Mouse (Mus musculus) inflammation-experienced regulatory T-cells, adult 6 months (primary cell): ENCODE data around the gene Gm17606. TPM values are rescaled to one million over a fixed set of nuclear protein-coding genes. Genes with fewer than 3 reads are reported as not detected.
"Not testable (repeated sequence)": the region's sequence is repeated elsewhere in the genome, so short reads cannot be mapped to it uniquely, and the experiment has no call there.

Source experiments
- ATAC-seq: one replicate; pipeline ENCODE4 v1.8.0; 2017
- polyA plus RNA-seq, 3 experiments: library from polyadenylated mRNA; unstranded; fragments of 100-300 nt; shearing (Covaris generic); gene quantifications; one replicate each; pipeline ENCODE4 v1.2.1; 2017

The Gm17606 gene
- not detected for polyA plus RNA-seq

DNA sequence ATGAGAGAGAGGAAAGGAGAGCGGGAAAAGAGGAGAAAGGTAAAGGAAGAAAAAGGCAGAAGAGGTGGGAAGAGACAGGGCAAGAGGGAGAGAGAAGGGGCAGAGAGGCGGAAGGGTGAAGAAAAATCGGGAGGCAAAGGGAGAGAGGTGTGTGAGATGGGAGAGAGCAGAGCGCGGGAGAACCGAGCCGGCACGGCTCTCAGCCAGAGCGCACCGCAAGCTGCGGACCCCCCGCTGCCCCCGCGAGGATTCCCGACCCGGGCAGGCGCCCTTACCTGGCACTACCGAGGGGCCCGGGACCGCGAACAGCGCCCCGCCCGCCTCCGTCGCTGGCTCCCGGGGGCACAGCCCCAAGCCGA, at the start of gene Gm17606:
Gene Gm17606 (plus strand): TSS at position 7 of the 359 bp plus-strand sequence.
- no peak for ATAC-seq

- ATAC-seq = no peak
These were observed 49.7 kb upstream of the Gm17606 start for GRCm38 (mm10) chr14:54591056-54591455.

DNA sequence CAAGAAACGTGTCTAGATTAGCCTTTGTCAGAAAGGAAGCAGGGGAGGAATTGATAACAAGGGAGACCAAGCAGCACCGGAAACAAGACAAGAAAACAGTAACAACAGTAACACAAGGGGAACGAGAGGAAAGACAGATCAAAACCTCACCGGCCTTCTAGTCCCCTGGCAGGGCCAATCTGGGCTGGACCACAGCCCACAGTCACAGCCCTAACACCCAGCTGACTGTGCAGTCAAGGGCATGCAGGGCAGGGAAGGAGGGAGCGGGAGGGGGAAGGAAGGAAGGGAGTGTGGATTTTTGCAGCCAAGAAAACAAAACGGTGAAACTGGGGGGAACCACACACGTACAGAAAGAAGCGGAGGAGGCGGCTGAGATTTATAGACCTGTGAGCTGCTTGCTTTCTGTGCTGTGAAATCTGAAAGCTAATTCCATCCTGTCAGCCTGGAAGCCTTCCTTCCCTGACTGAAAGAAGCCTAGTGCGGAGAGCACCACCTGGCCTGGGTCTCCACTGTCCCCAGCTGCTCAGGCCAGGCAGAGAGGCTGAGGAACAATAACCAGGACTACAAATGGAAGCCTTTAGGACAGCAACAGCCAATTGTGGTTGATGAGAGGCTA, 48.3 kb upstream of the Gm17606 start:
- ATAC-seq = no peak

GRCm38 (mm10) chr14:54594055-54594454, 46.7 kb upstream of the Gm17606 start:
- ATAC-seq = no peak

DNA sequence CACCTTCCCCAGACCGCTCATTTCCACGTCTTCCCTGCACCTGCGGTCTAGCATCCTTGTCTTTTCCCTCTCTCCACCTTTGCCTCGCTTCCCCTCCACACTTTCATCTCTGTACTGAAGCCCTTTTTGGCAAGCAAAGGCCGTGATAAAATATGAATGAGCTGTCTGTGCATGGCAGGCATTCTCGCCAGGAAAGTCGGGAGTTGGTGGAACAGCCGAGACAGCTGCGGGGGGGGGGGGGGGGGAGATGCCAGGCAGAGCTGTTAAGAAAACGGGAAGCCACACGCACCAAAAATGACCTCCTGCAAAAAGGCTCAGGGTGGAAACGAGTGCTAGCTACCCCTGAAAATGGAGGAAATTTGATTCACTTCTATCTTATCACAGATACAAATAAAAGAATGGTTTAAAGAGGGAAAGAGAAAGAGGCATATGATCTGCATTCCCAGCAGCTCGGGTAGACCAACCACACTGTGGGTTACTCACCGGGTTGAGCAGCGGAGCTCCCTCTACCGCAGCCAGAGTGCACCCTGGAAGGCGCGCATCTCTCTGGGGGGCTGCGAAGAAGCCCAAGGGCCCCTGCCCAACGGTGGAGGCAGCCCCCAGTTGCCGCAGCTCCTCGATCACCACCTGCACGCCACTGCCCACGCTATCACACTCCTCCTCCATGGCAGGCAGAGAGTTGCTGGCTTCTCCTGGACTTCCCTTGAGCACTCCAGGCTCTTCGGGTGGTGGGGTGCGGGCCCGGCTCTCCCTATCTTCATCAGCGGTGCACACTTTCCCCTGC, 45.9 kb upstream of the Gm17606 start:
- ATAC-seq = no peak

GRCm38 (mm10) chr14:54597084-54597483, 43.7 kb upstream of the Gm17606 start:
- ATAC-seq = no peak

- ATAC-seq = no peak
These were observed 39.2 kb upstream of the Gm17606 start for GRCm38 (mm10) chr14:54601601-54602000.

GRCm38 (mm10) chr14:54602613-54603012, 38.1 kb upstream of the Gm17606 start:
- ATAC-seq = no peak

DNA sequence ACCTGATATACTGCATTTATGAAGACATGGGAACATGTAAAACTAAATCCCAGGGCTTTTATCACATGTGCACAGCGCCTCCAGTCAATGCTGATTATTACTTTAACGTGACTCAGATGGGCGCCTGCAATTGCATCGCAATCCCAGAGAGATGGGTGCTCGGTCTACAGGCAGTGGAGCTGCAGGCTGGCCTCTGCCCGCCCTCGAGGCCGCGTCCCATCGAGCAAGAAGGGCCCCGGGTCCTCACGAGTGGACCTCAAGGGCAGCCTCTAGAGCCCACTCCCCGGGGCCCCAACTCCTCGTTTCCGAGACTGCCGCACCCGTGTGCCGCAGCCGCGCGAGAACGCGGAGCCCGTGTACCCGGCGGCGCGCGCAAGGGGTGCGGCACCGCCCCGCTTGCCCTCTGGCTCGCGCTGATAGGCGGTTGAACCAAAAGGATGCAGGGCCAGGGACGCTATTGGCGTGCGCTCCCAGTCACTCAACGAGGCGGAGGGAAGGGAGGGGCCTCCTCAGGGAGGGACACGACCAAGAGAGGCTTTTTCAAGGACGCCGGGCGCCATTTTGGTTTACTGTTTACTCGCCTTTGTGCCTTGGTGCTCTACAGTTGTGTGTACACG, 37.6 kb upstream of the Gm17606 start:
- peak; percentile 99 for ATAC-seq

DNA sequence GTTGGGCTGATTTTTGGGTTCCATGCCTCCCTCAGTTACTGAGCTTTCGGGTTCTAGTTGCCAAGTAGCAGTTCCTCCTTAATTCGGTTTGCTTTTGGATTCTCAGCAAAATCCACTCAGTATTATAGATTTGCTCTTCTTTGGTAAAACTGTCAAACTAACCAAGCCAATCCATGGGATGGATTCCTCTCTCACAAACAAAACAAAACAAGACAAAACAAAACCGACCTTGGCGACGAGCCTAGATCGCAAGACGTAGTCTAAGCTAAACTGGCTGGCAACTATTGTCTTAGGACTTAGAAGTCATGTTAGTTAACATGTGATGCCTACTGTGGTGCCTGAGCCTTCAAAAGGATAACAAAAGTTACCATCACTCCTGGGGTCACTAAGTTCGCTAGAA, 37.1 kb upstream of the Gm17606 start:
- no peak for ATAC-seq

DNA sequence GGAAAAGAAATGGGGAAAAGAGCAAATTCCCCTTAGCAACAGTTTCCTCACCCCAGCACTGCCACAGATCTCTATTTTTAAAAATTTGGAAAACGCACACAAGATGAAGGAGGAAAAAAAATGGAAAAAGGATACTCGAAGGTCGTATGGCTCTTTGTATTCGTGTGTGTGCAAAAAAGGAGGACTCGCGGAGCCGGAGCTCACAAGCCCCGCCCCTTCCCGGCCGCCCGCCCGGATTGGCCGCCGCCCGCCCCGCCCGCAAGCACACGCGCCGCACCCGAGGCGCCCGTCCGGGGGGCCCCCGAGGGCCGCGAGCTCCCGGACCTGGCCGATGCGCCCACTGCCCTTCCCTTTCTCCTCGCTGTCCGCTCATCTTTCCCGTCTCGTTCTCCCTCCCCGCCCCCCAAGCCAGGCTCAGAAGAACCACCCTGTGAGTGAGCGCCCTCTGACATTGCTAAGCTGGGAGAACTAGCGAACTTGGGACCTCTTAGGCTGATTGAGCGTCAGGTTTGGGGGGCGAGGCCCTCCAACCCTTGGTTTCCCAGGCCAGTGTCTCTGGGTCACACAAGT, 34.9 kb upstream of the Gm17606 start, which contains the start of gene 4931414P19Rik:
Gene 4931414P19Rik (minus strand): TSS at position 242 of the 570 bp plus-strand sequence.
- peak; percentile 32 for ATAC-seq

- no peak for ATAC-seq
These were observed 33.5 kb upstream of the Gm17606 start for GRCm38 (mm10) chr14:54607226-54607625.

DNA sequence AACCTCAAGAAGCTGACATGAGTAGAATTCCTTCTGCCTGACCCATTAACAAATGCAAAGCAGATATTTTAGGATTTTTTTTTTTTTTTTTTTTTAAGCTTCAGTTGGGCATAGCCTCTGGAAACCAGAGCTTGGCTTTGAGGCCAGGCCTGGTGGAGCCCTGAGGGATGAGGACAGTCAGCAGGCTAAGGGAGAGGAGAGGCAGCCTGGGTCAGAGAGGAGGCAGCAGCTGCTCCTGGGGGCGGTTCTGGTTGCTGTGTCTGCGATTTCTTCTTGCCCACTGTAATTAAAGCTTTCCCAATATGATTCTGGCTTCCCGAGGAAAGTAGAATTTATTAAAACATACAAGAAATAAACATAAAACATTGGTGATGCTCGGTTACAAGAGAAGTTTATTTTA, 31.5 kb upstream of the Gm17606 start:
- ATAC-seq = no peak

GRCm38 (mm10) chr14:54609962-54610361, 30.8 kb upstream of the Gm17606 start:
- ATAC-seq = peak; percentile 35

- no peak for ATAC-seq
These were observed 30.1 kb upstream of the Gm17606 start for GRCm38 (mm10) chr14:54610648-54611047.

DNA sequence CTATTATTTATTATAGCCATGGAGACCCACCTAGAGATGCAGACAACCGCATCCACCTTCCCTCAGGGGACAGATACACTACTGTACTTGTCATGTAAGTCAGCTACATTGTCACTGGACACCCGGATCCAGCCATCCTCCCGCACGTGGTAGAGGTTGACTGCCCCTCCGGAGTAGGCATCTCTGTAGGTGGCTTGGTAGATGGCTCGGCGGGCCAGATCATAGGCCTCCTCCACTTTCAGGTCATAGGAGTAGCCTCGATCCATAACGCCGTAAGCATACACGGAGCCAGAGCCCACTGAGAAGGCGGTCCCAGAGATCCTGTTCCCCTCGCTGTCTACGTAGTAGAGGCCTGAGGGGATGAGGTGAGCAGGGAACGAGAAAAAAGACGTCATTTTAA, 26.6 kb upstream of the Gm17606 start:
- ATAC-seq = not testable (repeated sequence)

- no peak for ATAC-seq
These were observed 24.4 kb upstream of the Gm17606 start for GRCm38 (mm10) chr14:54616226-54616825.

DNA sequence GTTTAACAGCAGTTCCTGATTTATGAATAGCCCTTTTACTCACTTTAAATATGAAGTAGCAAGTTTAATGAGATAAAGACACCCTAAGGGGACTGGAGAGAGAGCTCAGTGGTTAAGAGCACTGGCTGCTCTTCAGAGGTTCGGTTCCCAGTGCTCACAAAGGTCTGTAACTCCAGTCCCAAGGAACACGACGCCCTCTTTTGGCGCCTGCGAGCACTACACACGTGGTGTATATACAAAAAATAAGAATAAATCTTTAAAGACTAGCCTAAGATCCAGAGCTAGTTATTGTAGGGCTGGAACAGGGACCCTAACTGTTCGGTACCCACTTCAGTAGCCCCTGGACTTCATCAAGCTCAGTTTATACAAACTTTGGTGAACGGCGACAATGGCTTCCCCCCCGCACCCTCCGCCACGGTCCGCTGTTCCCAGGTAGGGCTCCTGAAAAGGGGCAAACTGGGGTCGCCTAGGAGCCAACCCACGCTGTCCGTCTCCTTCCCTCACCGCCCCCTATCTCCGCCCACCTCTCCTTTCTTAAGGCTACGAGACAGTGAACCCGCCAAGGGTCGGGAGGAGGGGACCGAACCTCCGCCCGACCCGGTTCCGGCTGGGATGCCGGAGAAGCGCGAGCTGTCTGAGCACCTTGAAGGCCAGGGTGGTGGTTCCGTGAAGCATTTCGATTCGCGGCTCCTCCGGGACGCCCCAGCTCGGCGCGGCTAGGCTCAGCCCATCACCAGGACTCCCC, 23.4 kb upstream of the Gm17606 start:
- peak; percentile 61 for ATAC-seq

- peak; percentile 98 for ATAC-seq
These were observed 22.8 kb upstream of the Gm17606 start, which contains the start of gene Psmb5 for GRCm38 (mm10) chr14:54617897-54618365. Gene Psmb5, minus strand, starts transcription at chr14:54618022.

- no peak for ATAC-seq
These were observed 19.6 kb upstream of the Gm17606 start, which contains the start of gene Psmb11 for GRCm38 (mm10) chr14:54621133-54621532. Gene Psmb11, plus strand, starts transcription at chr14:54621433.

- ATAC-seq = no peak
These were observed 17.4 kb upstream of the Gm17606 start for GRCm38 (mm10) chr14:54623334-54623733.

DNA sequence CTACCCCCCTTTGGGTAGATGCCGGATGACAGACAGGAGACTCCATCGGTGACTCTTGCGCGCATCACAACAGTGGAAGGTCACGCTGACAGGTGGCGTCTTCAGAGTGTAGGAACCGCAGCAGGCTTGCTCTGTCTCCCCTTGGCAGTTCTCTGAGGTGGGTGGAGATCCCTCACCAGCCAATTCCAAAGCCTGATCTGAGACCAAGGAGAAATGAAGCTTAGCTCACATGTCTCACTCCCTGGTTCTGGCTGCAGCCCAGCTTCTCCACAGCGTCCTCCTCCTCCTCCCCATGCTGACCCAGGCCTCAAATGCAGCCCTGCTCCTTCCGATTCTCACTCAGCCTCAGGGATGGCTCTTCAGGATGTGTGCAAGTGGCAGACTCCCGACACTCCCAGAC, 15.8 kb upstream of the Gm17606 start:
- no peak for ATAC-seq
